Mouse (Mus musculus): Measurements from ENCODE around the gene Kifc3. TPM values are rescaled to one million over a fixed set of nuclear protein-coding genes. Genes with fewer than 3 reads are reported as not detected.

Kifc3 gene
- 41.2 and 46.2 TPM in 2 replicates for polyA plus RNA-seq (2015; fragmentation: Nextera tagmentation; extraction: Ambion mirVana)

DNA sequence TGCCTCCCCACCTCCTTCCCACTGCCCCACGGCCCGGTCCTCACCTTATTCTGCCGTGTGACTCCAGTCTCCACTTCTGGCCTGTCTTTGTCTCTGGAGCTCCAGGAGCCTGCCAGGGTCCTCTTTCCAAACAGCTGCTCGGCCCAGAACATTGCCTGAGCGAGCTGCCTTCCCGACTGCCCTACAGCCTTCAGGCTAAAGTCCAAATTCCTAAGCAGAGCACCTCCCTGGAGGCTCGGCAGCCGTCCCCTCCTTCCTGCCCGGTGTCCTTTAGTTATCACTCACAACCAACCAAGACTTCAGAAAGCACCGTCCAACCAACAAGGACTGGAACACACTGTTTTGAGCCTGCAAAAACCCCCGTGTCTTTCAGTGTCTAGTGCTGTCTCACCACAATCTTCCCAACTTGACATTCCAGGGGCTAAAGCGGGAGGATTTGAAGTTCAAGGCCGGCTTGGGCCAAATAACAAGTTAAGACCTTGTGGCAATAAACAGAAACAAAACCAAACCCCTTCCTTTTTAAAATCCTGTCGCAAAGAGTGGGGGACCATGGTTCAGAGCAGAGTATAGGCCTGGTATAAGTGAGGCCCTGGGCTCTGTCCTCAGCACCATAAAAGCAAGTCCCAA, at the start of gene Kifc3:
TSS of gene Kifc3 (minus strand) at position 164 of the 627 bp plus-strand sequence.
- H3K27me3 ChIP-seq (ENCODE audit: insufficient read depth, low read length), result no peaks in the 10 kb centered on the region
- no peak within 1 kb of the TSS for H3K4me3 ChIP-seq (replicated peaks; ENCODE audit: low read depth, low read length)
- no peak for TF ChIP-seq CTCF (IDR thresholded peaks at IDR 0.05; ENCODE audit: low read depth)
- no peak within 1 kb of the TSS; the same call in 1 of the 2 replicates for H3K4me2 ChIP-seq (ENCODE audit: low read length)
- H3K9ac ChIP-seq (ENCODE audit: low read depth, low read length), result no peak within 1 kb of the TSS
- ATAC-seq (replicated peaks; ENCODE audit: low FRiP score, low read depth) (peak; percentile 71), DNase-seq (ENCODE audit: low spot score) (peak; percentile 43)
- peak within 1 kb of the TSS; percentile 15; the same call in 1 of the 2 replicates for H3K27ac ChIP-seq
- H3K4me1 ChIP-seq (replicated peaks; ENCODE audit: insufficient read depth, low read length), result no peaks in the 10 kb centered on the region
- H3K36me3 ChIP-seq (ENCODE audit: insufficient read depth, low read length), result no peaks in the 10 kb centered on the region
- WGBS, result 56% methylated on average over 14 of the region's 14 CpGs
- no peaks in the 10 kb centered on the region for H3K9me3 ChIP-seq (replicated peaks; ENCODE audit: low read length)

DNA sequence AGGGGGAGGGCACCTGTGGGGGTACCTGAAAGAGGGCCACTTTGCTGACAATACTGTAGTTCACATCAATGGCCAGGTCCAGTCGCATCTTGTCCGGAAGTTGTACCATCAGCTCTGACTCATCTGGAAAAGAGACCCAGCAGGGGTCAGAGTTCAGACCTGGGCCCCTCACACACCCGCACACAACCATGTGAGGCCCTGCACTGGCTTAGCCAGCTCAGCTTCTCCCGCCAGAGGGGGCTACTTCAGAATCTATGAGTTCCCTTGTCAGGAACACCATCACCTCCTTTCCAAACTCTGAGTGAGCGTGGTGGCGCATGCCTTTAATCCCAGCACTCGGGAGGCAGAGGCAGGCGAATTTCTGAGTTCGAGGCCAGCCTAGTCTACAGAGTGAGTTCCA, 49.4 kb upstream of the Kifc3 start:
- peak; percentile 15; the same call in 1 of the 2 replicates for TF ChIP-seq CTCF (IDR thresholded peaks at IDR 0.05; ENCODE audit: low read depth)
- Histone ChIP-seq H3K9ac (ENCODE audit: low read depth, low read length) (no peak overlapping the region), H3K4me3 (replicated peaks; ENCODE audit: low read depth, low read length) (no peak overlapping the region), H3K9me3 (replicated peaks; ENCODE audit: low read length) (no peaks in the 10 kb centered on the region), H3K27me3 (ENCODE audit: insufficient read depth, low read length) (no peaks in the 10 kb centered on the region), H3K4me1 (replicated peaks; ENCODE audit: insufficient read depth, low read length) (no peaks in the 10 kb centered on the region), H3K4me2 (ENCODE audit: low read length) (no peak overlapping the region), H3K36me3 (ENCODE audit: insufficient read depth, low read length) (no peaks in the 10 kb centered on the region), H3K27ac (no peak overlapping the region)
- no peak for DNase-seq (ENCODE audit: low spot score)
- WGBS, result 63% methylated on average over 9 of the region's 9 CpGs
- ATAC-seq (replicated peaks; ENCODE audit: low FRiP score, low read depth), result no peak

DNA sequence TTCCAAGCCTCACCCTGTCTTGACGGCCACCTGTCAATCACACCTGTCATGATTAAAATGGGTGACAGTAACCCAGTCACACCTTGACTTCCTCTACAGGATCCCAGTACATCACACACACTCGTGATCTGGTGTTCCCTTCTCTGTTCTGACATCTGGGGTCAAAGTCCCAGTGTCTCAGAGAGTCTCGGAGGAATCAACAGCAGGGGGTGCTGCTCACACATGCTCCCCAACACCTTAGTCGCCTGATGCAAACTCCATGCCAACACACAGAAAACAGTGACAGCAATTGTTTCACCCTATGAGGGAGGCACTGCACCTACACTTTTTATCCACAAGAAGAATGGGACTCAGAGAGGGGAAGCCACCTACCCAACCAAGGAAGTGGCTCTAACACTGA, 47.2 kb upstream of the Kifc3 start:
- ATAC-seq (replicated peaks; ENCODE audit: low FRiP score, low read depth), result no peak
- no peak for DNase-seq (ENCODE audit: low spot score)
- Histone ChIP-seq H3K27ac (no peak overlapping the region), H3K9me3 (replicated peaks; ENCODE audit: low read length) (no peaks in the 10 kb centered on the region), H3K4me2 (ENCODE audit: low read length) (no peak overlapping the region), H3K4me3 (replicated peaks; ENCODE audit: low read depth, low read length) (no peak overlapping the region), H3K36me3 (ENCODE audit: insufficient read depth, low read length) (no peaks in the 10 kb centered on the region), H3K9ac (ENCODE audit: low read depth, low read length) (no peak overlapping the region), H3K27me3 (ENCODE audit: insufficient read depth, low read length) (no peaks in the 10 kb centered on the region), H3K4me1 (replicated peaks; ENCODE audit: insufficient read depth, low read length) (no peaks in the 10 kb centered on the region)
- TF ChIP-seq CTCF (IDR thresholded peaks at IDR 0.05; ENCODE audit: low read depth), result peak; percentile 56; the same call in 1 of the 2 replicates
- WGBS, result 61% methylated on average over 4 of the region's 4 CpGs

DNA sequence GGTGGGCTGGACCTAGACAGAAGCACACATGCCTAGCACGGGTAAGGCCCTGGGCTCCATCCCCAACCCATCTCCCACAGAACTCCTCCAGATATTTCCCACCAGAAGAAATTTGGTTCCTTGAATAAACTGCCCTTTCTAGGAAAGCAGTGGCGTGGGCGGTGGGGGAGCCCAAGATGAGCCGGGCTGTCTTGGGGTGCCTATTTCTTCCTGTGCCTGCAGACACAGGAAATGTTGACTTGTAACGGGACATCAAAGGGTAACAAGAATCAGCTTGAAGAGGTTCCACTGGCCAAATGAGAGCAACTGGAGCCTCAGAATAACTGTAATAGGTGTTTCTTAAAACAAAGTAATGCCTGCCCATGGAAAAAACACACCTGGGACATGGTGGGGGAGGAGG, 44.7 kb upstream of the Kifc3 start:
- Histone ChIP-seq H3K27ac (no peak overlapping the region), H3K4me1 (replicated peaks; ENCODE audit: insufficient read depth, low read length) (0 out of 2 replicates have a peak, but pooled peaks cover 4% of the 10 kb centered on the region), H3K9ac (ENCODE audit: low read depth, low read length) (no peak overlapping the region), H3K27me3 (ENCODE audit: insufficient read depth, low read length) (no peaks in the 10 kb centered on the region), H3K4me2 (ENCODE audit: low read length) (no peak overlapping the region), H3K4me3 (replicated peaks; ENCODE audit: low read depth, low read length) (no peak overlapping the region), H3K36me3 (ENCODE audit: insufficient read depth, low read length) (no peaks in the 10 kb centered on the region), H3K9me3 (replicated peaks; ENCODE audit: low read length) (no peaks in the 10 kb centered on the region)
- DNase-seq (ENCODE audit: low spot score), result no peak
- no peak for ATAC-seq (replicated peaks; ENCODE audit: low FRiP score, low read depth)
- WGBS, result 71% methylated on average over 5 of the region's 5 CpGs
- no peak for TF ChIP-seq CTCF (IDR thresholded peaks at IDR 0.05; ENCODE audit: low read depth)

DNA sequence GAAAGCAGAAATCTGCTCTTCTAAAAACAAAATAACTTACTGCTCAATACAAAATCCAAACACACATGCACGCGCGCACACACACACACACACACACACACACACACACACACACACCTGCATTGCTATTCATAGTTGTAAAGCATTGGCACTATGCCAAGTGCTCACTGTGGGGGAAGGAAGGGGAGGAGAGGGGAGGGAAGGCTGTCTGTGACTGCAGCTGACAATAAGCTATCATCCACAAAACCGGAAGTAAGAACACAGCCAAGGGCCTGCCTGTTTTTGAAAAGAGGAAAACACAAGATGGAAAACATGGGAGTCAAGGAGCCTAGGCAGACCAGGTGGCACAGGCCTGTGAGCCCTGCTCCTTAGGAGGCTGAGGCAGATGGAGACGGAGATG, 42.6 kb upstream of the Kifc3 start:
- Histone ChIP-seq H3K27ac (0 out of 2 replicates have a peak overlapping the region, but pooled peaks have one; percentile 26), H3K9me3 (replicated peaks; ENCODE audit: low read length) (no peaks in the 10 kb centered on the region), H3K4me2 (ENCODE audit: low read length) (no peak overlapping the region), H3K4me3 (replicated peaks; ENCODE audit: low read depth, low read length) (no peak overlapping the region), H3K4me1 (replicated peaks; ENCODE audit: insufficient read depth, low read length) (0 out of 2 replicates have a peak, but pooled peaks cover 4% of the 10 kb centered on the region), H3K36me3 (ENCODE audit: insufficient read depth, low read length) (no peaks in the 10 kb centered on the region), H3K9ac (ENCODE audit: low read depth, low read length) (no peak overlapping the region), H3K27me3 (ENCODE audit: insufficient read depth, low read length) (no peaks in the 10 kb centered on the region)
- no peak for TF ChIP-seq CTCF (IDR thresholded peaks at IDR 0.05; ENCODE audit: low read depth)
- ATAC-seq (replicated peaks; ENCODE audit: low FRiP score, low read depth) (no peak), DNase-seq (ENCODE audit: low spot score) (peak; percentile 48)
- 40% methylated on average over 5 of the region's 5 CpGs for WGBS

DNA sequence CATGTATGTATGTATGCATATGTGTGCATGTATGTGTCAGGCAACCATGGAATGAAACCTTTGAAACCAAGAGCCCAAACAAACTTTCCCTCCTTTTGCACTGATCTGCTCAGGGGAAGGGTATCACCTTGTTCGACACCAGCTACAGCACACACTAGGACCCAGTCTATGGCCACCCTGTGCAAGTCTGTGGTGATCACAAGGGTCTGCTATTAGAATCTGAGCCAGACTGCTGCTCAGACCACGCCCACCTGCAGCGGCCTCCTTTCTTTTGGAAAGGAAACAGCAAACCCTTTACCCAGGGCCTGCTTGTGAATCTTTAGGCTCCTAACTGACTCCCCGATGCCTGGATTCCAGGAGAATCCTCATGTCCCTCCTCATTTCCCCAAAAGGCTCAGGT, 41.2 kb upstream of the Kifc3 start:
- H3K4me2 ChIP-seq (ENCODE audit: low read length), result no peak overlapping the region
- H3K4me1 ChIP-seq (replicated peaks; ENCODE audit: insufficient read depth, low read length), result 0 out of 2 replicates have a peak, but pooled peaks cover 4% of the 10 kb centered on the region
- no peak overlapping the region for H3K9ac ChIP-seq (ENCODE audit: low read depth, low read length)
- H3K27me3 ChIP-seq (ENCODE audit: insufficient read depth, low read length), result no peaks in the 10 kb centered on the region
- no peak for DNase-seq (ENCODE audit: low spot score)
- H3K27ac ChIP-seq, result no peak overlapping the region
- no peak for ATAC-seq (replicated peaks; ENCODE audit: low FRiP score, low read depth)
- WGBS, result 64% methylated on average over 4 of the region's 4 CpGs
- H3K36me3 ChIP-seq (ENCODE audit: insufficient read depth, low read length), result no peaks in the 10 kb centered on the region
- no peak overlapping the region for H3K4me3 ChIP-seq (replicated peaks; ENCODE audit: low read depth, low read length)
- no peaks in the 10 kb centered on the region for H3K9me3 ChIP-seq (replicated peaks; ENCODE audit: low read length)
- no peak for TF ChIP-seq CTCF (IDR thresholded peaks at IDR 0.05; ENCODE audit: low read depth)
